Mouse (Mus musculus) frontal cortex, postnatal 10 days (tissue): Measurements from ENCODE around the gene Gm10662.
"Not testable (repeated sequence)": the region's sequence is repeated elsewhere in the genome, so short reads cannot be mapped to it uniquely, and the experiment has no call there.

Experiments used
- DNase-seq, 2 experiments: peaks; one replicate each; pipeline ENCODE4 v3.0.0; 2022; ENCODE audit warnings: low spot score in 2 of 2, mixed read lengths in 1 of 2

The Gm10662 gene

DNA sequence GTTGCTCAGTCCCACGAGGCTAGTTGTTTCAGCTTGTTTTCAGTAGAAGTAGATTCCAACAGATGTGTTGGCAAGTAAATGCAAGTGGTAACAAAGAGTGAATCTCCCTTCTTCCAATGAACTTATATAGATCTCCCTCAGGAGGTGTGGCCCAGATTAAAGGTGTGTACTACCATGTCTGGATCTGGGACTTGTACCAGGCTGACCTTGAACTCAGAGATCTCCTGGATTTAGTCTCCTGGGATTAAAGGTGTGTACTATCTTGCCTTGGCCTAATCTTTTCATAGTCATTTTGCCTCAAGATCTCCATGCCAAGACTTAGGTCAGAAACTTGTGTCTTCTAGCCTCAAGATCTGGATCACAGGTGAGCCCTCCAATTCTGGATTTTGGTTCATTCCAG, at the start of gene Gm10662:
TSS of gene Gm10662 (minus strand) at position 101 of the 400 bp plus-strand sequence.
- not testable (repeated sequence) for DNase-seq

DNA sequence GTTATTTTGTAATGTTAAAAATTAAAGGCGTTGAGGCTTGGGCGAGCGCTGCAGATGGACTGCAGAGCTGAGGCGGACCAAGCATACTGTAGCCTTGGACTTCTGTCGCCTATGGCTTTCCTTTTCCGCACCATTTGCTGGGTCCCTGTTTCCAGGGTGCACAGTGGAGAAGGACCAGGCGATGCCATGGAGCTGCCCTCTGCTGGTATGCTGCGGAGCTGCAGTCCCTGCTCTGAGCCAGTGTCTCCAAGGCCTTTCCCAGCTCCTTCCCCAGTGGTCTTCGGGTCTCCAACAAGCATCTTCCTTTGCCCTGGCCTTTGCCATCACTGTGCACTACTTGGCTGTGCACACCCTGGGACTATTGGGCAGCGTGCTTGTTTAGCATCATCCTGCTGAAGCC, 19.2 kb upstream of the Gm10662 start:
- DNase-seq: not testable (repeated sequence)
